Mouse (Mus musculus) E14TG2a.4 (cell line): Measurements from ENCODE around the gene Phb.

Experiments
- CTCF ChIP-seq: conservative IDR thresholded peaks from 2 replicates; pipeline ENCODE4 v1.5.1; 2014; ENCODE audit warnings: low read length
- NANOG ChIP-seq: IDR thresholded peaks from 2 replicates; pipeline ENCODE4 v1.6.1; 2014; ENCODE audit warnings: borderline replicate concordance, low read length, mixed read lengths
- POU5F1 ChIP-seq: IDR thresholded peaks from 2 replicates; pipeline ENCODE4 v1.6.1; 2014; ENCODE audit warnings: low read length, borderline replicate concordance

DNA sequence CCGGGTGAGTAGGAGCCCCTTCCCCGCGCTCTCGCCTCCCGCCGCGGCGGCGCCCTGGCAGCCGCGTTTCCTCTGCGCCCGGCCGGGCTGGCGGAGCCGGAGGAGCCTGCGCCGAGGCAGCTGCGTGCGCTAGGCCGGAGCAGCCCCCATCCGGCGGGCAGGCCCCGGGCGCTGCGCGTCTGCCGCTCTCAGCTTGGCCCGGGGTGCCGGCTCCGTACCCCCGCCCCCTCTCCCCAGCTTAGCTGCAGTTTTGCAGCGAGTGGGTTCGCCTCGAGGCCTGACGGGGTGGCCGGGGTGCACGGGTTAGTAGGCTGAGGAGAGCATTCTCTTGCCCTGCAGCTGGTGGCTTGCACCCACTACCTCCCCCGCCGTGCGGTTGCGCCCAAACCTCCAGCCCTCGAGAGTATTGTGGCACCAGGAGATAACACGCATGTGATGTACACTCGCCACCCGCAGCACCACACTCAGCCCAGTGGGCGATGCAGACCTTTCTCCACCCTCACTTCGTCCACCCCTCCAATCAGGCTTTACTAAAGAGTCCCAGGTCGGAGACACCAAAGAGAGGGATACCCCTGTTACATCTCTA lies 46.6 kb downstream of the Phb start:
- no peak for TF ChIP-seq CTCF
- no peak for TF ChIP-seq POU5F1
- no peak for TF ChIP-seq NANOG
